Mouse (Mus musculus): Measurements from ENCODE around the gene D930007J09Rik.

The D930007J09Rik gene

GRCm38 (mm10) chr13:32802259-32803081, at the start of gene D930007J09Rik:
Gene D930007J09Rik (minus strand): TSS chr13:32802849.
- DNase-seq (ENCODE audit: low read depth, low spot score), result no peak

- peak; percentile 67 for DNase-seq (ENCODE audit: low read depth, low spot score)
Observed at GRCm38 (mm10) chr13:32851967-32852366, 49.3 kb upstream of the D930007J09Rik start.

GRCm38 (mm10) chr13:32850668-32851404, 48.2 kb upstream of the D930007J09Rik start, which contains the start of gene Serpinb1a:
Gene Serpinb1a (minus strand): TSS chr13:32851185.
- DNase-seq (ENCODE audit: low read depth, low spot score), result no peak

GRCm38 (mm10) chr13:32850156-32850555, 47.5 kb upstream of the D930007J09Rik start:
- DNase-seq (ENCODE audit: low read depth, low spot score), result no peak

- peak; percentile 41 for DNase-seq (ENCODE audit: low read depth, low spot score)
Observed at GRCm38 (mm10) chr13:32849531-32850123, 47.0 kb upstream of the D930007J09Rik start.

GRCm38 (mm10) chr13:32849092-32849491, 46.4 kb upstream of the D930007J09Rik start:
- peak; percentile 59 for DNase-seq (ENCODE audit: low read depth, low spot score)

GRCm38 (mm10) chr13:32846221-32846620, 43.6 kb upstream of the D930007J09Rik start:
- no peak for DNase-seq (ENCODE audit: low read depth, low spot score)

- DNase-seq (ENCODE audit: low read depth, low spot score), result no peak
Observed at GRCm38 (mm10) chr13:32841349-32841748, 38.7 kb upstream of the D930007J09Rik start.

- no peak for DNase-seq (ENCODE audit: low read depth, low spot score)
Observed at GRCm38 (mm10) chr13:32839314-32839713, 36.7 kb upstream of the D930007J09Rik start.

GRCm38 (mm10) chr13:32834513-32834912, 31.9 kb upstream of the D930007J09Rik start:
- no peak for DNase-seq (ENCODE audit: low read depth, low spot score)

- no peak for DNase-seq (ENCODE audit: low read depth, low spot score)
Observed at GRCm38 (mm10) chr13:32833237-32833636, 30.6 kb upstream of the D930007J09Rik start.

GRCm38 (mm10) chr13:32832776-32833175, 30.1 kb upstream of the D930007J09Rik start:
- no peak for DNase-seq (ENCODE audit: low read depth, low spot score)

GRCm38 (mm10) chr13:32831505-32832273, 29.0 kb upstream of the D930007J09Rik start:
- no peak for DNase-seq (ENCODE audit: low read depth, low spot score)

- DNase-seq (ENCODE audit: low read depth, low spot score), result no peak
Observed at GRCm38 (mm10) chr13:32828886-32829285, 26.2 kb upstream of the D930007J09Rik start.

GRCm38 (mm10) chr13:32827951-32828350, 25.3 kb upstream of the D930007J09Rik start:
- DNase-seq (ENCODE audit: low read depth, low spot score), result peak; percentile 64

- no peak for DNase-seq (ENCODE audit: low read depth, low spot score)
Observed at GRCm38 (mm10) chr13:32827111-32827822, 24.6 kb upstream of the D930007J09Rik start.

GRCm38 (mm10) chr13:32825546-32825945, 22.9 kb upstream of the D930007J09Rik start:
- DNase-seq (ENCODE audit: low read depth, low spot score), result peak; percentile 53

- DNase-seq (ENCODE audit: low read depth, low spot score), result no peak
Observed at GRCm38 (mm10) chr13:32824377-32825330, 22.0 kb upstream of the D930007J09Rik start.

GRCm38 (mm10) chr13:32823126-32823525, 20.5 kb upstream of the D930007J09Rik start:
- DNase-seq (ENCODE audit: low read depth, low spot score), result no peak

GRCm38 (mm10) chr13:32821671-32822070, 19.0 kb upstream of the D930007J09Rik start:
- no peak for DNase-seq (ENCODE audit: low read depth, low spot score)

All from A20 (cell line).